Mouse (Mus musculus): ENCODE results near the gene 1520401A03Rik.

GRCm38 (mm10) chr17:23695801-23696200 lies 26.8 kb downstream of the 1520401A03Rik start:
- TF ChIP-seq CTCF (IDR thresholded peaks at IDR 0.05; ENCODE audit: borderline replicate concordance, control insufficient read depth, extremely low read depth, insufficient read depth, low read length, poor library complexity) (no peak), POLR2A (IDR thresholded peaks at IDR 0.05; ENCODE audit: control insufficient read depth, extremely low read depth, insufficient read depth, low read length, poor library complexity) (no peak)
